Mouse (Mus musculus): ENCODE results near the gene Afmid.

- TF ChIP-seq CTCF (IDR thresholded peaks at IDR 0.05) (peak; percentile 42), POLR2A (IDR thresholded peaks at IDR 0.05; ENCODE audit: insufficient read depth, low read depth, low read length) (peak; percentile 75)
Observed at GRCm38 (mm10) chr11:117780582-117781111, 45.1 kb upstream of the Afmid start.

Data from heart, adult 2 months (tissue).